ENCODE assay signal across 16 mouse cellular contexts in genomic region chr5:97089426-97089825, GRCm38 (mm10).
"Had no signal": no experiment of that assay in that cellular context is flagged by ENCODE, and none has a peak within 500 bp of the region (broad histone marks: within the 10 kb centered on the region; RNA-seq: fewer than 3 reads in every experiment).

No protein-coding gene starts in this region.

- H3K9me3 ChIP-seq: limb, embryonic 12.5 days; limb, embryonic 15.5 days; liver, embryonic 13.5 days; midbrain, embryonic 12.5 days; midbrain, embryonic 15.5 days; neural tube, embryonic 13.5 days had no signal

- H3K27ac ChIP-seq: hindbrain, postnatal 0 days; left cerebral cortex, adult 2 months; limb, embryonic 12.5 days; limb, embryonic 15.5 days; liver, embryonic 13.5 days; macrophage; midbrain, embryonic 12.5 days; midbrain, embryonic 15.5 days; neural tube, embryonic 13.5 days had no signal

- H3K4me1 ChIP-seq: limb, embryonic 12.5 days; limb, embryonic 15.5 days; midbrain, embryonic 12.5 days; neural tube, embryonic 13.5 days had no signal

- DNase-seq: layer of hippocampus, postnatal 36 days; left cerebral cortex, postnatal 4 days; liver, embryonic 13.5 days; retina, postnatal 1 day; right cerebral cortex, postnatal 25 days; thymus, adult 18-20 months; thymus, postnatal 36 days had no signal

- H3K27me3 ChIP-seq: limb, embryonic 12.5 days; limb, embryonic 15.5 days; liver, embryonic 13.5 days; midbrain, embryonic 12.5 days; midbrain, embryonic 15.5 days; neural tube, embryonic 13.5 days had no signal

- H3K4me3 ChIP-seq: left cerebral cortex, adult 2 months; limb, embryonic 12.5 days; limb, embryonic 15.5 days; liver, embryonic 13.5 days; midbrain, embryonic 12.5 days; midbrain, embryonic 15.5 days; neural tube, embryonic 13.5 days had no signal

- H3K4me2 ChIP-seq: limb, embryonic 12.5 days; limb, embryonic 15.5 days; liver, embryonic 13.5 days; midbrain, embryonic 12.5 days; midbrain, embryonic 15.5 days; neural tube, embryonic 13.5 days had no signal

- H3K9ac ChIP-seq: limb, embryonic 12.5 days; limb, embryonic 15.5 days; liver, embryonic 13.5 days; midbrain, embryonic 12.5 days; midbrain, embryonic 15.5 days; neural tube, embryonic 13.5 days had no signal

- ATAC-seq: hindbrain, postnatal 0 days; intestine, embryonic 16.5 days; midbrain, embryonic 15.5 days had no signal
